Mouse (Mus musculus) CH12.LX (cell line): ENCODE measurements around the gene Wnt3a. TPM values are rescaled to one million over a fixed set of nuclear protein-coding genes. Genes with fewer than 3 reads are reported as not detected.

Experiments
- DNase-seq: peaks from one replicate; pipeline ENCODE4 v3.0.0-alpha.2; 2013; ENCODE audit errors: extremely low read depth
- H3K27ac ChIP-seq: 2 replicates; pipeline ENCODE4 v1.5.1; 2012; ENCODE audit warnings: low read depth, mild to moderate bottlenecking, control low read depth, moderate library complexity; ENCODE audit not compliant: insufficient read depth
- H3K27me3 ChIP-seq: replicated peaks from 2 replicates; pipeline ENCODE3; 2012; ENCODE audit warnings: inconsistent platforms
- H3K36me3 ChIP-seq, 2 experiments: replicated peaks in 1 of 2; 2 replicates each; pipeline versions ENCODE3 to v1.6.1; 2012; ENCODE audit warnings: inconsistent platforms in 1 of 2, low read length in 1 of 2, mild to moderate bottlenecking in 1 of 2, mixed read lengths in 1 of 2, moderate library complexity in 1 of 2; ENCODE audit not compliant: control insufficient read depth in 1 of 2, insufficient read depth in 1 of 2
- H3K4me1 ChIP-seq, 2 experiments: 2 replicates each; pipeline ENCODE4 v1.6.1; 2012; ENCODE audit warnings: inconsistent platforms in 1 of 2, moderate library complexity in 1 of 2; ENCODE audit not compliant: insufficient read depth in 2 of 2, control insufficient read depth in 1 of 2
- H3K4me2 ChIP-seq: 2 replicates; pipeline ENCODE4 v1.6.1; 2012; ENCODE audit warnings: low read depth, mild to moderate bottlenecking, control low read depth; ENCODE audit not compliant: poor library complexity, insufficient read depth, severe bottlenecking
- H3K4me3 ChIP-seq, 3 experiments: fragments of 150-350 bp in 1 of 3; sonication (generic) in 1 of 3; replicated peaks in 1 of 3; 2 replicates each; pipeline versions ENCODE3 to v1.5.1; 2011 to 2012; ENCODE audit warnings: low read depth in 2 of 3, low read length in 2 of 3, mild to moderate bottlenecking in 2 of 3, moderate library complexity in 2 of 3, control low read depth in 1 of 3, improper control_type of control experiment in 1 of 3, inconsistent platforms in 1 of 3, mixed read lengths in 1 of 3; ENCODE audit not compliant: poor library complexity in 1 of 3
- H3K79me2 ChIP-seq: replicated peaks from 2 replicates; pipeline ENCODE4 v1.6.1; 2012; ENCODE audit warnings: mild to moderate bottlenecking, moderate library complexity; ENCODE audit not compliant: control insufficient read depth, poor library complexity, insufficient read depth, severe bottlenecking; ENCODE audit errors: extremely low read depth
- H3K9ac ChIP-seq: 2 replicates; pipeline ENCODE4 v1.6.1; 2012; ENCODE audit warnings: low read depth, mild to moderate bottlenecking, control low read depth, moderate library complexity; ENCODE audit not compliant: insufficient read depth
- H3K9me3 ChIP-seq: replicated peaks from 2 replicates; pipeline ENCODE3; 2012; ENCODE audit warnings: low read length, inconsistent platforms, mixed read lengths
- CHD1 ChIP-seq: IDR thresholded peaks from 2 replicates; pipeline ENCODE4 v1.6.1; 2012; ENCODE audit warnings: low read depth, low read length, improper control_type of control experiment, inconsistent platforms
- E2F4 ChIP-seq: IDR thresholded peaks from 2 replicates; pipeline ENCODE4 v1.6.1; 2011; ENCODE audit warnings: low read depth, low read length, improper control_type of control experiment; ENCODE audit not compliant: insufficient replicate concordance
- EP300 ChIP-seq: IDR thresholded peaks from 2 replicates; pipeline ENCODE4 v1.6.1; 2011; ENCODE audit warnings: low read length, improper control_type of control experiment
- GABPA ChIP-seq: IDR thresholded peaks from 2 replicates; pipeline ENCODE4 v1.6.1; 2012; ENCODE audit warnings: low read depth, low read length, improper control_type of control experiment, inconsistent platforms; ENCODE audit not compliant: insufficient replicate concordance
- JUN ChIP-seq: IDR thresholded peaks from 2 replicates; pipeline ENCODE4 v1.6.1; 2011; ENCODE audit warnings: low read depth, mild to moderate bottlenecking, low read length, improper control_type of control experiment, moderate library complexity; ENCODE audit not compliant: insufficient read depth
- JUND ChIP-seq: conservative IDR thresholded peaks from 2 replicates; pipeline ENCODE4 v1.6.1; 2011; ENCODE audit warnings: low read depth, low read length, improper control_type of control experiment
- KAT2A ChIP-seq: IDR thresholded peaks from 2 replicates; pipeline ENCODE4 v1.6.1; 2012; ENCODE audit warnings: low read length, improper control_type of control experiment, inconsistent platforms; ENCODE audit not compliant: insufficient replicate concordance
- MAFK ChIP-seq: IDR thresholded peaks from 2 replicates; pipeline ENCODE4 v1.6.1; 2011; ENCODE audit warnings: low read length, improper control_type of control experiment; ENCODE audit not compliant: insufficient replicate concordance
- MAX ChIP-seq: IDR thresholded peaks from 2 replicates; pipeline ENCODE4 v1.6.1; 2011; ENCODE audit warnings: low read length, improper control_type of control experiment
- MAZ ChIP-seq: IDR thresholded peaks from 2 replicates; pipeline ENCODE4 v1.6.1; 2012; ENCODE audit warnings: low read depth, mild to moderate bottlenecking, inconsistent platforms, low read length, improper control_type of control experiment, moderate library complexity
- MEF2A ChIP-seq: IDR thresholded peaks from 2 replicates; pipeline ENCODE4 v1.6.1; 2014; ENCODE audit warnings: low read depth, mild to moderate bottlenecking, inconsistent platforms, low read length, improper control_type of control experiment, borderline replicate concordance
- MXI1 ChIP-seq: IDR thresholded peaks from 2 replicates; pipeline ENCODE4 v1.6.1; 2011; ENCODE audit warnings: mild to moderate bottlenecking, low read depth, low read length, improper control_type of control experiment
- MYC ChIP-seq: IDR thresholded peaks from 2 replicates; pipeline ENCODE4 v1.6.1; 2011; ENCODE audit warnings: low read depth, mild to moderate bottlenecking, improper control_type of control experiment, low read length
- NELFE ChIP-seq: IDR thresholded peaks from 2 replicates; pipeline ENCODE4 v1.6.1; 2011; ENCODE audit warnings: low read depth, low read length, improper control_type of control experiment
- NRF1 ChIP-seq: IDR thresholded peaks from 2 replicates; pipeline ENCODE4 v1.6.1; 2014; ENCODE audit warnings: low read depth, mild to moderate bottlenecking, inconsistent platforms, low read length, improper control_type of control experiment, moderate library complexity
- PAX5 ChIP-seq: IDR thresholded peaks from 2 replicates; pipeline ENCODE4 v1.6.1; 2012; ENCODE audit warnings: low read length, inconsistent platforms, mixed read lengths
- POLR2A ChIP-seq: IDR thresholded peaks from 2 replicates; pipeline ENCODE4 v1.6.1; 2011; ENCODE audit warnings: low read depth, mild to moderate bottlenecking, improper control_type of control experiment, low read length
- POLR2AphosphoS2 ChIP-seq: IDR thresholded peaks from 2 replicates; pipeline ENCODE4 v1.6.1; 2011; ENCODE audit warnings: low read depth, low read length, improper control_type of control experiment
- RAD21 ChIP-seq: IDR thresholded peaks from 2 replicates; pipeline ENCODE4 v1.6.1; 2011; ENCODE audit warnings: low read depth, mild to moderate bottlenecking, low read length, improper control_type of control experiment, moderate library complexity
- RCOR1 ChIP-seq: conservative IDR thresholded peaks from 2 replicates; pipeline ENCODE4 v1.6.1; 2012; ENCODE audit warnings: low read depth, mild to moderate bottlenecking, inconsistent platforms, low read length, improper control_type of control experiment
- SIN3A ChIP-seq: IDR thresholded peaks from 2 replicates; pipeline ENCODE4 v1.6.1; 2012; ENCODE audit warnings: low read length, improper control_type of control experiment, inconsistent platforms
- SMC3 ChIP-seq: IDR thresholded peaks from 2 replicates; pipeline ENCODE4 v1.6.1; 2011; ENCODE audit warnings: low read depth, low read length, improper control_type of control experiment
- TBP ChIP-seq: conservative IDR thresholded peaks from 2 replicates; pipeline ENCODE4 v1.6.1; 2011; ENCODE audit warnings: low read depth, low read length, improper control_type of control experiment
- TCF12 ChIP-seq: IDR thresholded peaks from 2 replicates; pipeline ENCODE4 v1.6.1; 2014; ENCODE audit warnings: low read depth, mild to moderate bottlenecking, inconsistent platforms, low read length, improper control_type of control experiment
- USF1 ChIP-seq: IDR thresholded peaks from 2 replicates; pipeline ENCODE4 v1.6.1; 2014; ENCODE audit warnings: low read depth, mild to moderate bottlenecking, inconsistent platforms, low read length, improper control_type of control experiment
- USF2 ChIP-seq: conservative IDR thresholded peaks from 2 replicates; pipeline ENCODE4 v1.6.1; 2011; ENCODE audit warnings: low read depth, low read length, improper control_type of control experiment
- ZC3H11A ChIP-seq: IDR thresholded peaks from 2 replicates; pipeline ENCODE4 v1.6.1; 2012; ENCODE audit warnings: low read depth, mild to moderate bottlenecking, inconsistent platforms, low read length, improper control_type of control experiment
- ZMIZ1 ChIP-seq: IDR thresholded peaks from 2 replicates; pipeline ENCODE4 v1.6.1; 2012; ENCODE audit warnings: low read depth, mild to moderate bottlenecking, inconsistent platforms, low read length, improper control_type of control experiment
- ZNF384 ChIP-seq: IDR thresholded peaks from 2 replicates; pipeline ENCODE4 v1.6.1; 2012; ENCODE audit warnings: low read depth, low read length, improper control_type of control experiment, inconsistent platforms
- dilution Hi-C: fragments of 300-500 bp; cut with MboI; formaldehyde crosslinking; loops from 2 replicates; pipeline ENCODE4 v1.14.3; 2020; ENCODE audit warnings: low sequenced_read_pairs; ENCODE audit not compliant: extremely low pct_unique_long_range_greater_than_20kb, extremely low pct_ligation_motif_present
- in situ Hi-C: fragments of 300-500 bp; cut with MboI; formaldehyde crosslinking; loops from 3 replicates; pipeline ENCODE4 v1.14.3; 2019; ENCODE audit warnings: low sequenced_read_pairs, low pct_ligation_motif_present, low pct_unique_long_range_greater_than_20kb, mixed read lengths
- polyA plus RNA-seq: library from polyadenylated mRNA; unstranded; fragments of >175 nt; gene quantifications from 2 replicates; pipeline ENCODE4 v1.2.1, GENCODE M21; 2012; ENCODE audit warnings: low read depth; ENCODE audit not compliant: insufficient read length
- total RNA-seq, 2 experiments: library from RNA; depleted of rRNA; stranded (reverse); fragments of 300-350 nt in 1 of 2; fragments of >200 nt in 1 of 2; gene quantifications; 2 replicates each; pipeline ENCODE4 v1.2.3; 2012 to 2014

Gene Wnt3a
- total and polyA plus RNA-seq, 3 experiments = not detected

- in situ Hi-C loops = no loop called here
- dilution Hi-C loops = no loop called here
- H3K36me3 ChIP-seq = no peaks in the 10 kb centered on the region
- peaks cover 86% of the 10 kb centered on the region for H3K27me3 ChIP-seq
- no peak overlapping the region for H3K27ac ChIP-seq
- H3K79me2 ChIP-seq = no peaks in the 10 kb centered on the region
- no peak overlapping the region for H3K4me2 ChIP-seq
- DNase-seq = no peak
- H3K9ac ChIP-seq = no peak overlapping the region
- TF ChIP-seq RAD21 (no peak), E2F4 (no peak), EP300 (no peak), USF1 (no peak), SMC3 (no peak), TCF12 (no peak)
- H3K4me1 ChIP-seq = peaks cover 0 to 2% of the 10 kb centered on the region in 2 experiments; a peak in 1 of 4 replicates
- H3K9me3 ChIP-seq = peaks cover 13% of the 10 kb centered on the region
- no peak overlapping the region for H3K4me3 ChIP-seq
These were observed 14.7 kb upstream of the Wnt3a start for GRCm38 (mm10) chr11:59305008-59305820.

GRCm38 (mm10) chr11:59302700-59303569 lies 12.4 kb upstream of the Wnt3a start:
- H3K27me3 ChIP-seq = peaks cover 85% of the 10 kb centered on the region
- no peak overlapping the region for H3K4me2 ChIP-seq
- H3K27ac ChIP-seq = no peak overlapping the region
- no peaks in the 10 kb centered on the region for H3K36me3 ChIP-seq
- H3K79me2 ChIP-seq = no peaks in the 10 kb centered on the region
- dilution Hi-C loops (no loop called here), in situ Hi-C loops (no loop called here)
- no peak overlapping the region for H3K4me3 ChIP-seq
- H3K9me3 ChIP-seq = peaks cover 11% of the 10 kb centered on the region
- H3K4me1 ChIP-seq = no peaks in the 10 kb centered on the region
- peak; percentile 84 for DNase-seq
- H3K9ac ChIP-seq = no peak overlapping the region
- TF ChIP-seq SIN3A (no peak), POLR2A (no peak), JUND (no peak), MAFK (no peak), GABPA (no peak), MEF2A (no peak), KAT2A (no peak), NRF1 (peak; percentile 77), SMC3 (peak; percentile 89), POLR2AphosphoS2 (no peak), MAZ (no peak), E2F4 (no peak), MAX (no peak), PAX5 (no peak), EP300 (no peak), RCOR1 (no peak), USF2 (no peak), RAD21 (peak; percentile 81), CHD1 (no peak), ZC3H11A (peak; percentile 40; the same call in 1 of the 2 replicates), MYC (no peak), MXI1 (no peak), TCF12 (no peak), JUN (no peak), ZMIZ1 (no peak), NELFE (no peak), ZNF384 (no peak), TBP (no peak), USF1 (no peak)
